Mouse (Mus musculus): Measurements from ENCODE around the gene Ahcyl2.

DNA sequence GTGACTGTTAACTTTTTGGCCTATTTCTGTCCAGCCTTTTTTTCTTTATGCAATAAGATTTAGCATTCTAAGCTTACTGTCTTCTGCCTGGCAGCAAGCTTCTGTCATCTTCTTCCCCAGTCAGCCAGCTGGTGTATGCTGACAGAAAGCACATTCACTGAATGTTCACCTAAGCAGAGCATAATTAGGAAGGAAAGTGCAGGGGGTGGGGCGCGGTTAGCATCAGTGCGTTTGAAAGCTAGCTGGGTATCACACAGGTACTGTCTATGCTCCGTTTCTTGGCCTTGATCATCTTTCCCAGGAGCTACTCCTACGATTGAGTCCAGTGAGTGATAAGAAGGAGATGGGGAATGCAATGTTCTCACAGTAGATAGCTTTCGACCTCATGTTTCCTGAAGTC is 162.9 kb downstream of the Ahcyl2 start:
- TF ChIP-seq GATA1 (IDR thresholded peaks at IDR 0.05; ENCODE audit: low read length) (no peak), TAL1 (IDR thresholded peaks at IDR 0.05; ENCODE audit: low read length) (no peak)

Data from erythroblast, embryonic 14.5 days (primary cell).